Mouse (Mus musculus): ENCODE data around the gene Pdzd2. TPM values are rescaled to one million over a fixed set of nuclear protein-coding genes. Genes with fewer than 3 reads are reported as not detected.
"Not testable (repeated sequence)": the region's sequence is repeated elsewhere in the genome, so short reads cannot be mapped to it uniquely, and the experiment has no call there.

Pdzd2 gene
- polyA plus RNA-seq, 1 experiment from 2014 or later, result 4.7 TPM

DNA sequence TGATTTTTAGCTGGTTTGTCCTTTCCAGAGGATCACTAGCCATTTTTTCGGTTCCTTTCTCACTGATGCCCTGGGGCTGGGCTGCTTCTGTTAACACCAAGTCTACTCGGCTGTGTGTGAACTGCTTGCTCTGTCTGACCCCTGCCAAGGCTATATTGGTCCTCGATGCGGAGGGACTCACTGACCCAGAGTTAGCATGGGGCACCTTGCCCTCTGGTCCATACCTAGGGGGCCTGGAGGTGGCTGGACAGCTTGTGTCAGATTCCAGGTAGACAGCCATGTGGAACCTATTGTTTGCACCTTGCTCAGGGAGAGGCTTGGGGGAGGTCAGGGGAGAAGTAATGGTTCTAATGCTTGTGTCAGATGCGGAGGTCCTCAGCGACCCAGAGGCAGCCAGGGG is 365.8 kb downstream of the Pdzd2 start:
- H3K27me3 ChIP-seq (ENCODE audit: poor library complexity, severe bottlenecking), result peaks cover 42% of the 10 kb centered on the region
- 80% methylated on average over 6 of the region's 6 CpGs for WGBS
- H3K9me3 ChIP-seq, result no peaks in the 10 kb centered on the region
- no peak for DNase-seq (ENCODE audit: extremely low spot score, low spot score)
- 0 out of 2 replicates have a peak, but pooled peaks cover 3% of the 10 kb centered on the region for H3K36me3 ChIP-seq (replicated peaks)
- no peak overlapping the region for H3K27ac ChIP-seq
- no peak overlapping the region for H3K4me3 ChIP-seq
- H3K4me1 ChIP-seq, result peaks cover 34% of the 10 kb centered on the region

GRCm38 (mm10) chr15:12373496-12373895 is 366.2 kb downstream of the Pdzd2 start:
- no peaks in the 10 kb centered on the region for H3K9me3 ChIP-seq
- DNase-seq (ENCODE audit: extremely low spot score, low spot score), result no peak
- H3K27me3 ChIP-seq (ENCODE audit: poor library complexity, severe bottlenecking), result peaks cover 42% of the 10 kb centered on the region
- H3K27ac ChIP-seq, result no peak overlapping the region
- H3K4me3 ChIP-seq, result no peak overlapping the region
- WGBS, result 81% methylated on average over 14 of the region's 14 CpGs
- 0 out of 2 replicates have a peak, but pooled peaks cover 3% of the 10 kb centered on the region for H3K36me3 ChIP-seq (replicated peaks)
- H3K4me1 ChIP-seq, result peaks cover 35% of the 10 kb centered on the region

DNA sequence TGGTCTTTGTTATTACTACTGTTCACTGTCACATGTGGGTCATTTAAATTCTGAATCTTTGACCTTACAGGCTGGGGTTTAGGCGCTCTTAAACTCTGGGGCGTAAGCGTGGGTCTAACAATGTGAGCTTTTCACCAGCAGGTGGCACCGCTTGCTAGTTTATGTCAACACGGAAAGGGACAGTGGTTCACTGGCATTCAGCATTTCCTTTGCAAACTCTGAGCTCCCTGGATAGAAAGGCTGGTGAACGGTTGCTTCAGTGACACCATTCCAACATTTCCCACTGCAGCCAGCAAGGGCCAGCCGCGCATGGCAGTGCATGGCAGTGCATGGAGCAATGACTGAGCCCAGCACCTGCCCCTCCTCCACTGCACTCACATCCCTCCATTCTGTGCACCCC is 368.5 kb downstream of the Pdzd2 start:
- WGBS, result 6% methylated on average over 8 of the region's 8 CpGs
- peaks cover 48% of the 10 kb centered on the region for H3K4me1 ChIP-seq
- H3K4me3 ChIP-seq, result no peak overlapping the region
- peaks cover 32% of the 10 kb centered on the region for H3K27me3 ChIP-seq (ENCODE audit: poor library complexity, severe bottlenecking)
- H3K27ac ChIP-seq, result no peak overlapping the region
- peak; percentile 67 for DNase-seq (ENCODE audit: extremely low spot score, low spot score)
- H3K36me3 ChIP-seq (replicated peaks), result 0 out of 2 replicates have a peak, but pooled peaks cover 3% of the 10 kb centered on the region
- H3K9me3 ChIP-seq, result no peaks in the 10 kb centered on the region

DNA sequence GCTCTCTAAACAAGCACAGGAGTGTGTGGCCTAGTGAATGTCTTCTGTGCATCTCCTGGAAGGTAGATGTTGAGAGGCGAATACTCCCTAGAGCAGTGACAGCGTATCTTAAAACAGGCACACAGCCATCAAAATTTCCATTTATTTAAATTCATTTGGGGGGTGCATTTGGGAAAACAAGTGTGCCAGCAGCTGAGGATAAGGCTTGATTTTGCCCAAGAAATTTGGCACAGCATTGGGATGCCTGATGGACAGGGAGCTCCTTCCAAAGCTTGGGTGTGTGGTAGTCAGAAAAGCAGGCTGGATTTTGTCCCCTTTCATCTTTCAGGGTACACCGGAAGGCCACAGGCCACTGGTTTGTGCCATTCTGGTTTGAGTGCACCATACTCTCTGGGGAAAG is 369.6 kb downstream of the Pdzd2 start:
- Histone ChIP-seq H3K4me3 (no peak overlapping the region), H3K4me1 (peaks cover 43% of the 10 kb centered on the region), H3K27ac (no peak overlapping the region), H3K27me3 (ENCODE audit: poor library complexity, severe bottlenecking) (peaks cover 26% of the 10 kb centered on the region), H3K9me3 (no peaks in the 10 kb centered on the region), H3K36me3 (replicated peaks) (0 out of 2 replicates have a peak, but pooled peaks cover 3% of the 10 kb centered on the region)
- no peak for DNase-seq (ENCODE audit: extremely low spot score, low spot score)
- 93% methylated on average over 3 of the region's 3 CpGs for WGBS

DNA sequence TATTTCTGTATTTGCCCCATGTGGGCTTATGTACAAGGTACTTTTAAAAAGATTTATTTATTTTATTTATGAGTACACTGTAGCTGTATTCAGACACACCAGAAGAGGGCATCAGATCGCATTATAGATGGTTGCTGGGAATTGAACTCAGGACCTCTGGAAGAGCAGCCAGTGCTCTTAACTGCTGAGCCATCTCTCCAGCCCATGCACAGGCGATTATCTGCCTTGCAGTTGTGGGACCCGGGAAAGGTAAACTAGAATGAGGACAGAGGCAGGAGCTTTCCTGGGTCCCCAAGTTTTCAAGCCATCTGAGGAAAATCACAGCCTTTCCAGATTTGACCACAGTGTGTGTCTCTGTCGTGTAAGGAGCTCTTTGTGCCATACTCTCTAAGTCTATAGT is 370.9 kb downstream of the Pdzd2 start:
- no peak overlapping the region for H3K4me3 ChIP-seq
- no peak for DNase-seq (ENCODE audit: extremely low spot score, low spot score)

DNA sequence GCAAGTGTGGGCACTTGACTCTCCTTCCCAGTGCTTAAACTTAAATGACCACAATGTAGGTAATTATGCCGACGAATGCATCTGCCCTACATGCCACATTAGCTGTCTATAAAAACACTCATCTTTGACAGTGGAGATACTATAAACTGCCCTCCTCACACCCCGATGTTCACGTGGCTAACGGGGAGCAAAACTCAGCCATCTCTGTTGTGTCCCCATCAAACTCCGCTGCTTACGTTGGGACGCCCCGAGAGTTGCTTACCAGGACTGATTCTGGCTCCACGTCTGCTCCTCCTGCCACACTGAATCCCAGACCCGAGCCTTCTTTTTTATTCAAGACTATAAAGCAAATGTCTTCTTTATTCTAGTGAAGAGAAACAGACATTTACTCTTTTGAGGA is 371.4 kb downstream of the Pdzd2 start:
- Histone ChIP-seq H3K36me3 (replicated peaks) (0 out of 2 replicates have a peak, but pooled peaks cover 3% of the 10 kb centered on the region), H3K4me3 (no peak overlapping the region), H3K4me1 (peaks cover 34% of the 10 kb centered on the region), H3K9me3 (no peaks in the 10 kb centered on the region), H3K27ac (no peak overlapping the region), H3K27me3 (ENCODE audit: poor library complexity, severe bottlenecking) (peaks cover 10% of the 10 kb centered on the region; the same call in 1 of the 2 replicates)
- DNase-seq (ENCODE audit: extremely low spot score, low spot score), result no peak
- WGBS, result 84% methylated on average over 11 of the region's 11 CpGs

More for the DNA sequence above, 370.9 kb downstream of the Pdzd2 start:
- no peaks in the 10 kb centered on the region for H3K9me3 ChIP-seq
- peaks cover 14% of the 10 kb centered on the region; the same call in 1 of the 2 replicates for H3K27me3 ChIP-seq (ENCODE audit: poor library complexity, severe bottlenecking)
- 0 out of 2 replicates have a peak, but pooled peaks cover 3% of the 10 kb centered on the region for H3K36me3 ChIP-seq (replicated peaks)
- 85% methylated on average over 4 of the region's 4 CpGs for WGBS
- no peak overlapping the region for H3K27ac ChIP-seq
- peaks cover 34% of the 10 kb centered on the region for H3K4me1 ChIP-seq

- H3K9me3 ChIP-seq, result no peaks in the 10 kb centered on the region
- no peak overlapping the region for H3K4me3 ChIP-seq
- 59% methylated on average over 13 of the region's 13 CpGs for WGBS
- no peak for DNase-seq (ENCODE audit: extremely low spot score, low spot score)
- H3K36me3 ChIP-seq (replicated peaks), result no peaks in the 10 kb centered on the region
- peaks cover 34% of the 10 kb centered on the region for H3K4me1 ChIP-seq
- 0 out of 2 replicates have a peak overlapping the region, but pooled peaks have one; percentile 57 for H3K27ac ChIP-seq
- 0 out of 2 replicates have a peak, but pooled peaks cover 1% of the 10 kb centered on the region for H3K27me3 ChIP-seq (ENCODE audit: poor library complexity, severe bottlenecking)
Observed at GRCm38 (mm10) chr15:12367306-12368080, 372.2 kb downstream of the Pdzd2 start.

GRCm38 (mm10) chr15:12366580-12367305 is 373.0 kb downstream of the Pdzd2 start:
- not testable (repeated sequence) for H3K27me3 ChIP-seq (ENCODE audit: poor library complexity, severe bottlenecking); H3K9me3 ChIP-seq; H3K4me3 ChIP-seq; DNase-seq (ENCODE audit: extremely low spot score, low spot score); H3K36me3 ChIP-seq (replicated peaks)
- Histone ChIP-seq H3K4me1 (peaks cover 34% of the 10 kb centered on the region), H3K27ac (0 out of 2 replicates have a peak overlapping the region, but pooled peaks have one; percentile 57)
- 93% methylated on average over 11 of the region's 11 CpGs for WGBS

DNA sequence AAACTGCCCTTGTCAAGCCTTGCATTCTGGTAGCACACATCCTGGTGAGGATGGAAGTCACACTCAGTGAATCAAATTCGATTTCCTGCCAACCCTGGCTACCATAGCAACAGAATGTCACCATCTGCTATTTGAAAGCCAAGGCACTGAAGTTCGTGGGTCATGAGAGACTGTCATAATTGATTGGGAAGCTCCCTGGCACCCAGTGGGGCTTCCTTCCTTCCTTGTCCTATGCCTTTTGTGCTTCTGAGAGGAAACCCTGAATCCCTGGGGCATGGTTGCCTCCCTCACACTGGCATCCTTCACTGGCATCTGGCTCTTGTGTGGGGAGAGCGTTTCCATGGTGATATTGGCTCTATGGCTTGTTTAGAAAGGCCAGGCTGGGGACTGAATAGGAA is 373.7 kb downstream of the Pdzd2 start:
- H3K27ac ChIP-seq, result peak overlapping the region; percentile 51; the same call in 1 of the 2 replicates
- 43% methylated on average over 3 of the region's 3 CpGs for WGBS

DNA sequence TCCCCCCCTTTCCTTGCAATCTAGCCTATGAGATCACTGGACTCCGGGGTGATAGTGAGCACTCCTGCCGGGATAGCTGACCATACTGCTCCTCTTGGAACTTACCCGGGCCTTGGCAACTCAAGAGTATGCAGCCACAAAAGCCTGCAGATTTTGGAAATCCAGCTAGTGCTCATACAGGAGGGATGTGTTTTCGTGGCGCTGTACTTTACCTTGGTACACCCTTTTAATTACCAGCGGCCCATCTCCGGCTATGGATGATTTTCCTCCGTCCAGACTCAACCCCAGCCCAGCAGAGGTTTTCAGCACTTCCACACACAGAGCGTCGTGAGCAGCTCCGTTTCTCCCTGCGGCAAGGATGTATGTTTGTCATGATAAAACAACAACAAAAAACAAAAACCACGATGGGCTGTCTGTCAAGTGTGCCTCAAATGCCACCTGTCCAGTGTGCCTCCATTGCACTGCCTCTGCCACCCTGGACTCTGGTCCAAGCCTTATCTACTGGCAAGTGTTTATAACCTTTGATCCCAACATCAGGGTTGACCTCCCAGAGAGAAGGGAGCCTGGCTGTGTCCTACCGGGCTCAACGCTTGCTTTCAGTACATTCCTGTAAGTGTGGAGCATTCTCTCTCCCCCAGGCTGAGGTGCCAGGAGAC is 374.2 kb downstream of the Pdzd2 start:
- no peaks in the 10 kb centered on the region for H3K9me3 ChIP-seq
- no peaks in the 10 kb centered on the region for H3K27me3 ChIP-seq (ENCODE audit: poor library complexity, severe bottlenecking)
- peaks cover 5% of the 10 kb centered on the region for H3K36me3 ChIP-seq (replicated peaks)
- 86% methylated on average over 15 of the region's 15 CpGs for WGBS
- H3K4me3 ChIP-seq, result no peak overlapping the region
- DNase-seq (ENCODE audit: extremely low spot score, low spot score), result no peak
- H3K4me1 ChIP-seq, result peaks cover 27% of the 10 kb centered on the region
- 0 out of 2 replicates have a peak overlapping the region, but pooled peaks have one; percentile 51 for H3K27ac ChIP-seq

More for the DNA sequence above, 373.7 kb downstream of the Pdzd2 start:
- H3K9me3 ChIP-seq, result no peaks in the 10 kb centered on the region
- H3K36me3 ChIP-seq (replicated peaks), result peaks cover 3% of the 10 kb centered on the region
- peak; percentile 44 for DNase-seq (ENCODE audit: extremely low spot score, low spot score)
- H3K4me3 ChIP-seq, result no peak overlapping the region
- no peaks in the 10 kb centered on the region for H3K27me3 ChIP-seq (ENCODE audit: poor library complexity, severe bottlenecking)
- peaks cover 27% of the 10 kb centered on the region for H3K4me1 ChIP-seq

DNA sequence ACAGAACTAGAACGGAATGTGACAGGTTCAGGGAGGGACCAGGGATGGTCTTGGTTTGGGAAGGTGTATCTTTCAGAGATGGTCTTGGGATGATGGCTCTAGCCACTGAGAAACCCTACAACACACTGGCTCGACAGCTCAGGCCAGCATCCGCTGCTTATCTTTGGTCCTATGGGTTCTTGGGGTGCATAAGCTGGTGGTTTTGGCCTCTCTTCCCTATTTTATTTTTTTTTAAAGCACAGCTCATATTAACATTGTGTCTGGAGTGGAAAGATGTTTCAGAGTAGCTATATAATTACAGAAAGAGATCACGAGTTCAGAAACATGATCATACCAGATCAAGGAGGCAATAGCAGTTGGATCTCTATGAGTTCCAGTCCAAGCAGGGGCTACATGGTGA is 375.6 kb downstream of the Pdzd2 start:
- peaks cover 27% of the 10 kb centered on the region for H3K4me1 ChIP-seq
- no peak overlapping the region for H3K4me3 ChIP-seq
- WGBS, result 96% methylated on average over 4 of the region's 4 CpGs
- H3K27me3 ChIP-seq (ENCODE audit: poor library complexity, severe bottlenecking), result no peaks in the 10 kb centered on the region
- H3K36me3 ChIP-seq (replicated peaks), result peaks cover 7% of the 10 kb centered on the region
- no peak for DNase-seq (ENCODE audit: extremely low spot score, low spot score)
- H3K9me3 ChIP-seq, result no peaks in the 10 kb centered on the region
- no peak overlapping the region for H3K27ac ChIP-seq

DNA sequence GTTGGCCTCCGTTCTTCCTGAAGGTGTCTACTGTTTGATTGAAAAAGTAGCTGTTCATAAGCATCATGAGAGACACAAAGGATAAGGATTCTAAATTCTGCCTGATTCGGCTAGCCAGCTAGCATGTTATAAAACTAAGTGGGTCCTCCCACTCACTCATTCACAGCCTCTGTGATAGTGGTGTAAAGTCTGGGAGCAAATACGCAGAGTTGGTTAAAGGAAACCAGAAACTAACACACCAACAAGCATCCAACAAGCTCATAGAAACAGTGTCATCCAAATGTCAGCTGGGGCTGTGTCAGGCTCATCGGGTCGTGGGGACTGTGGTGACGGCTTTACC is 377.1 kb downstream of the Pdzd2 start:
- no peak for DNase-seq (ENCODE audit: extremely low spot score, low spot score)
- WGBS, result 86% methylated on average over 6 of the region's 6 CpGs

More for the DNA sequence above, 377.1 kb downstream of the Pdzd2 start:
- Histone ChIP-seq H3K4me3 (no peak overlapping the region), H3K27me3 (ENCODE audit: poor library complexity, severe bottlenecking) (no peaks in the 10 kb centered on the region), H3K27ac (no peak overlapping the region), H3K36me3 (replicated peaks) (peaks cover 13% of the 10 kb centered on the region), H3K4me1 (peaks cover 18% of the 10 kb centered on the region), H3K9me3 (no peaks in the 10 kb centered on the region)

Measured in forebrain, embryonic 10.5 days (tissue).